Mouse (Mus musculus): Measurements from ENCODE around the gene Gm3435.

GRCm38 (mm10) chr17:14960520-14960919 is 49.5 kb upstream of the Gm3435 start:
- TF ChIP-seq GATA1 (IDR thresholded peaks at IDR 0.05; ENCODE audit: low read length): no peak
- no peak for TF ChIP-seq TAL1 (IDR thresholded peaks at IDR 0.05; ENCODE audit: low read length)

Measured in erythroblast, embryonic 14.5 days (primary cell).